Mouse (Mus musculus): ENCODE results near the gene Cdc25b. TPM values are rescaled to one million over a fixed set of nuclear protein-coding genes. Genes with fewer than 3 reads are reported as not detected.

The Cdc25b gene
- polyA plus RNA-seq, 1 experiment: 22.4 TPM

DNA sequence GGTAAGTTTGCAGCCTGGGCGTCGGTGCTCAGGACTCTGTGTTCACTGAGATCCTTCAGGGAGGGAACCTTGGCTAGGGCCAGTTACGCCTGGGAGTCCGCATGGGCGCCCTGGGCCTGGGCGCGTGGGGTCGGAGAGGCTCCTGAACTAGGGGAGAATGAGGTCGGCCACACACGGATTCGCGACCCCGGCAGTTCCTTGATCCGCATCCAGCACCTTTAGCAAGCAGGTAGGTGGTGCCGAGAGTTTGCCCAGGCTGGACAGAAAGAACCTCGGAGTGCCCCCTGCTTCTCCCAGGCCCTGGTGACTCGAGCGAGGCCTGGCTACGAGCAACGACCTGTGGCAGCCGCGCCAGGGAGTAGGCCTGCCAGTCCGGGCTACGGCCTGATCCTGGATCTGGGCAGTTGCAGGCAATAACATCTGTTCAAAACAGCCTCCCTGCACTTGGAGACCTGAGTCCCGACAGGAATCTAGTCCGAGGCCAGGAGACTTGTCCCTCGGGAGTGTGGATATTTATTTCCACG, 47.4 kb downstream of the Cdc25b start:
- WGBS: 1% methylated on average over 28 of the region's 28 CpGs
- Histone ChIP-seq H3K27ac (ENCODE audit: insufficient read depth, low read depth, low read length) (peak overlapping the region; percentile 86), H3K4me1 (ENCODE audit: control insufficient read depth, insufficient read depth, insufficient read length, low read length) (peaks cover 13% of the 10 kb centered on the region), H3K4me3 (ENCODE audit: low read depth, low read length) (peak overlapping the region; percentile 83), H3K27me3 (ENCODE audit: control insufficient read depth, insufficient read depth, low read length) (no peaks in the 10 kb centered on the region), H3K36me3 (ENCODE audit: control insufficient read depth, insufficient read depth, low read length) (peaks cover 5% of the 10 kb centered on the region)
- TF ChIP-seq POLR2A (IDR thresholded peaks at IDR 0.05; ENCODE audit: low read depth, low read length): no peak
- no peak for TF ChIP-seq CTCF (IDR thresholded peaks at IDR 0.05; ENCODE audit: extremely low read depth, insufficient read length, insufficient replicate concordance, low read depth, low read length)

DNA sequence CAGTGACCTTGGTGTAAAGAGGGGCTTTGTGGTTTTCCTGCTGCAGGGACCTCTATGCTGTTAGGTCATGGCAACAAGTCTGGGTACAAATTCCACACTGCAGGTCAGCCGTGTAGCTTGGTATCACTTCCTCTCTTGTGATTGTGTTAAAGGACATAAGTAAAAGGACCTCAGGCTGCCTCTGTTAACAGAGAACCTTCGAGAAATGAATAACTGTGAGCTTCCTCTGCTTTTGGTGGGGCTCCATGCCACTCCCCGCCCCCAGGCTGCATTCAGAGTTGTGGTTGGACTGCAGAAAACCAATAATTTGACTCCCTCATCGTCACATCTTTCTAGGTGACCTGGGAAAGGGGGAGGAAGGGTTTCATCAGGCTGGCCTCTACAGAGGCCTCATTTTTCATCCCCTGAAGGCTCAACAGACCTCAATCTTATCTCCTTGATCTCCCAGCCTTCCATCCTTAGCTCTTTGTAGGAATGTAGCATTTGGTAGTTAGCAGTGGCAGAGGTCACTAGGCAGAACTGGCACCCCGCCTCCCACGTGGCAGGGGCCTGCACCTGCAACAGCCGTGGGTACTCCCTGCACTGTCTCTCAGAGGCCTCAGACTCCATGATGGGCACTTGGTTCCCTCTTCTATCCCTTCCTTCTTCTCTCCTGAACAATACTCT, 48.4 kb downstream of the Cdc25b start:
- TF ChIP-seq POLR2A (IDR thresholded peaks at IDR 0.05; ENCODE audit: low read depth, low read length) (no peak), CTCF (IDR thresholded peaks at IDR 0.05; ENCODE audit: extremely low read depth, insufficient read length, insufficient replicate concordance, low read depth, low read length) (no peak)
- Histone ChIP-seq H3K36me3 (ENCODE audit: control insufficient read depth, insufficient read depth, low read length) (peaks cover 10% of the 10 kb centered on the region), H3K4me1 (ENCODE audit: control insufficient read depth, insufficient read depth, insufficient read length, low read length) (peaks cover 13% of the 10 kb centered on the region), H3K4me3 (ENCODE audit: low read depth, low read length) (peak overlapping the region; percentile 83), H3K27me3 (ENCODE audit: control insufficient read depth, insufficient read depth, low read length) (no peaks in the 10 kb centered on the region), H3K27ac (ENCODE audit: insufficient read depth, low read depth, low read length) (peak overlapping the region; percentile 86)
- WGBS: 34% methylated on average over 7 of the region's 7 CpGs

DNA sequence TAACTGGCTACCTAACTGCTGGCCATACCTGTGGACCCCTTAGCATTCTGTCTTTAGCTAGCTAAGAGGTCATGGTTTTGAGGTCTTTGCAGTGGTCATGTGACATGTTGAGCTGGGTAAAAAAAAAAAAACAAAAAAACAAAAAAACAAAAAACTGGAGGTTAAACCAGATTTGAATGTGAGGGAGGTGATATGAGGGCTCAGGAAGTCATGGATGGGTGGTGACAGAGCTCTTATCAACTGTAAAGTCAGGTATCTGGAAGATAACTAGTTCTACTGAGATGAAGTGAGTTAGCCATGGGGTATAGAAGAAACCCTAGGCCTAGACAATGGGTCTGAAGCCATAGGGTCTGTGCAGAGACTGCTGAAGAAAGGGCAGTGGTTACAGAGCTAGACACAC, 55.4 kb downstream of the Cdc25b start:
- H3K27ac ChIP-seq (ENCODE audit: insufficient read depth, low read depth, low read length): no peak overlapping the region
- H3K4me3 ChIP-seq (ENCODE audit: low read depth, low read length): no peak overlapping the region
- TF ChIP-seq POLR2A (IDR thresholded peaks at IDR 0.05; ENCODE audit: low read depth, low read length) (no peak), CTCF (IDR thresholded peaks at IDR 0.05; ENCODE audit: extremely low read depth, insufficient read length, insufficient replicate concordance, low read depth, low read length) (no peak)
- no peaks in the 10 kb centered on the region for H3K4me1 ChIP-seq (ENCODE audit: control insufficient read depth, insufficient read depth, insufficient read length, low read length)
- peaks cover 72% of the 10 kb centered on the region for H3K36me3 ChIP-seq (ENCODE audit: control insufficient read depth, insufficient read depth, low read length)
- no peaks in the 10 kb centered on the region for H3K27me3 ChIP-seq (ENCODE audit: control insufficient read depth, insufficient read depth, low read length)

DNA sequence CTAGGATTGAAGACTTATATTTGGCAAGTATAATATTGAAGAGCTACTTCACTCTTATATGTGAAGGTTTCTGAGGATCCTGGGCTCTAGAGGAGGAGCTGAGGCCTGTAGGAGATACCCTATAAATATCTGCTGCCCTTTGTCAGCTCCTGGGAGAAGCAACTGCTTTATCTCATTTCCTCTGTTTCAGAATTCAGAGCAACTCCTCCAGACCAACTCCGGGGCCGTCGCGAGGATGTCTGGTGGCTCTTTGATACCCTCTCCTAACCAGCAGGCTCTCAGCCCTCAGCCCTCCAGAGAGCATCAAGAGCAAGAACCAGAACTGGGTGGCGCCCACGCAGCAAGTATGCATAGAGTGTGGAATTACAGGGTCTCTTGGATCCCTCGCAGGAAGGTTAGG, 56.2 kb downstream of the Cdc25b start:
- no peak overlapping the region for H3K4me3 ChIP-seq (ENCODE audit: low read depth, low read length)
- WGBS: 91% methylated on average over 7 of the region's 7 CpGs
- TF ChIP-seq CTCF (IDR thresholded peaks at IDR 0.05; ENCODE audit: extremely low read depth, insufficient read length, insufficient replicate concordance, low read depth, low read length) (no peak), POLR2A (IDR thresholded peaks at IDR 0.05; ENCODE audit: low read depth, low read length) (no peak)
- no peak overlapping the region for H3K27ac ChIP-seq (ENCODE audit: insufficient read depth, low read depth, low read length)
- no peaks in the 10 kb centered on the region for H3K27me3 ChIP-seq (ENCODE audit: control insufficient read depth, insufficient read depth, low read length)
- H3K4me1 ChIP-seq (ENCODE audit: control insufficient read depth, insufficient read depth, insufficient read length, low read length): no peaks in the 10 kb centered on the region
- peaks cover 78% of the 10 kb centered on the region for H3K36me3 ChIP-seq (ENCODE audit: control insufficient read depth, insufficient read depth, low read length)

Other genes starting within 250 kb of the Cdc25b start
- 11.1 and 17.0 TPM in 2 replicates for gene Gfra4, start 143.9 kb upstream of the Cdc25b start, polyA plus RNA-seq (2012; rRNA removed)
- gene Adam33, start 123.1 kb upstream of the Cdc25b start, polyA plus RNA-seq (2012; rRNA removed): 12.4 and 13.1 TPM in 2 replicates
- gene Siglec1, start 100.2 kb upstream of the Cdc25b start, polyA plus RNA-seq (2012; rRNA removed): 1.9 and 2.7 TPM in 2 replicates
- gene Hspa12b, start 59.7 kb upstream of the Cdc25b start, polyA plus RNA-seq (2012; rRNA removed): 2.2 and 3.3 TPM in 2 replicates
- gene Gm11037, start 53.5 kb upstream of the Cdc25b start, polyA plus RNA-seq (2012; rRNA removed): not detected in 2 replicates
- gene 1700037H04Rik, start 26.9 kb upstream of the Cdc25b start, polyA plus RNA-seq (2012; rRNA removed): 52.3 and 57.2 TPM in 2 replicates
- 57.7 and 95.1 TPM in 2 replicates for gene Cenpb, start 6.9 kb upstream of the Cdc25b start, polyA plus RNA-seq (2012; rRNA removed)
- gene Spef1, start 333 bp downstream of the Cdc25b start, polyA plus RNA-seq (2012; rRNA removed): 5.6 and 8.2 TPM in 2 replicates
- 37.1 and 90.0 TPM in 2 replicates for gene Ap5s1, start 20.1 kb downstream of the Cdc25b start, polyA plus RNA-seq (2012; rRNA removed)
- gene Mavs, start 47.1 kb downstream of the Cdc25b start, polyA plus RNA-seq (2012; rRNA removed): 49.8 and 80.8 TPM in 2 replicates
- gene Pank2, start 75.5 kb downstream of the Cdc25b start, polyA plus RNA-seq (2012; rRNA removed): 6.6 and 11.1 TPM in 2 replicates
- gene Rnf24, start 165.9 kb downstream of the Cdc25b start, polyA plus RNA-seq (2012; rRNA removed): 1.0 and 3.9 TPM in 2 replicates

Data from small intestine, adult 2 months (tissue).